Mouse (Mus musculus) cortical plate, adult 2 months (tissue): ENCODE results near the gene Igfbp6.

Experiments used
- CTCF ChIP-seq: fragments of 200-500 bp; IDR thresholded peaks from 2 replicates; pipeline ENCODE4 v1.5.1; 2011; ENCODE audit warnings: mild to moderate bottlenecking, control low read depth, low read length; ENCODE audit not compliant: insufficient read depth; ENCODE audit errors: extremely low read depth
- POLR2A ChIP-seq: fragments of 200-500 bp; IDR thresholded peaks from 2 replicates; pipeline ENCODE4 v1.6.1; 2011; ENCODE audit warnings: mild to moderate bottlenecking, low read length, control low read depth; ENCODE audit not compliant: insufficient read depth; ENCODE audit errors: extremely low read depth

DNA sequence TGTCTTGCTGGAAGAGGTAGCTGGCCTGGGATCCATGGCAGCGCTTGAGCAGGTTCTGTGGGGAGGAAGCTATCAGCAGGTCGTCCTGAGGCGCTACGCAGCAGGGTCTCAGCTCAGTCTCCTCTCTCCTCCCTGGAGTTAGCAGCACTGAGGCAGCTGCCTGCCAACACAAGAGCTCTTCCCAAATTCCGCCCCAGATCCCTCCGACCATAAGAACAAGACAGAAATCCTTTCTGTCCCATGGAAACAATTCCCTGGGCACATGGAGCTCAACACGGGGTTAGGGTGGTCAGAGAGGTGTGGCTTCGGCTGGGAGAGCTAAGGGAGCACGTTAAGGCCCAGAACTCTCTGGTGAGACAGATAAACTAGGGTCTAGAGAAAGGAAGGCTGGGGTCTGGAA, 34.9 kb downstream of the Igfbp6 start:
- TF ChIP-seq CTCF (no peak), POLR2A (no peak)
